Mouse (Mus musculus): Measurements from ENCODE around the gene Gipc2.

- TF ChIP-seq POLR2A (IDR thresholded peaks at IDR 0.05; ENCODE audit: borderline replicate concordance, insufficient read depth, low read length) (no peak), CTCF (IDR thresholded peaks at IDR 0.05; ENCODE audit: borderline replicate concordance, insufficient read depth, low read depth, low read length) (no peak)
Observed at GRCm38 (mm10) chr3:152108560-152109259, 57.3 kb downstream of the Gipc2 start.

Data from cerebellum, adult 2 months (tissue).